Mouse (Mus musculus): ENCODE measurements around the gene Myh14. TPM values are rescaled to one million over a fixed set of nuclear protein-coding genes. Genes with fewer than 3 reads are reported as not detected.
A peak's percentile ranks its signal among the peaks of the same experiment; 100 is the strongest.

Gene Myh14
- polyA plus RNA-seq, 1 experiment from 2014 or later, result 1.7 TPM

DNA sequence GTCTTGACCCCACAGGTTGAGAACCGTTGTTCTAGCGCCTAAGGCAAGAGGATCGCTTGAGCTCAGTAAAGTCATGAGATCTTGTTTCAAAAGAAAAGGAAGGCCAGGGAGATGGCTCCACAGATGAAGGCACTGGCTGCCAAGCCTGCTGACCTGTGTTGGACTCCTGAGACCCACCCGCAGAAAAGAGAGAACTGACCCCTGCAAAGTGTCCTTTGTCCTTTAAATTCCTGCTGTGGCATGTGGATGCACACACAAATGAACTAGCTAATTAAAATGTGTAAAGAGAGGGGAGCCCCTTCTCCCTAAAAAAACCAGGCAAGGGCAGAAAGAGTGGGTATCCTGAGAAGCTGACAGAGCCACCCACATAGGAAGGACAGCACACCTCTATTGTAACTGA, 98.8 kb downstream of the Myh14 start:
- Histone ChIP-seq H3K4me3 (ENCODE audit: low read depth, low read length) (no peak overlapping the region), H3K36me3 (ENCODE audit: control insufficient read depth, insufficient read depth, low read length) (no peaks in the 10 kb centered on the region), H3K9me3 (ENCODE audit: control insufficient read depth, low read length) (no peaks in the 10 kb centered on the region), H3K4me2 (ENCODE audit: low read depth, low read length, severe bottlenecking) (no peak overlapping the region), H3K4me1 (replicated peaks; ENCODE audit: control insufficient read depth, insufficient read depth, low read length) (no peaks in the 10 kb centered on the region; the same call in 1 of the 2 replicates), H3K27ac (ENCODE audit: low read depth, low read length) (no peak overlapping the region), H3K27me3 (ENCODE audit: control insufficient read depth, insufficient read depth, low read length) (no peaks in the 10 kb centered on the region), H3K9ac (ENCODE audit: low read length) (no peak overlapping the region)
- ATAC-seq (replicated peaks; ENCODE audit: low FRiP score) (no peak), DNase-seq (ENCODE audit: low spot score) (no peak)
- WGBS, result 21% methylated on average over 4 of the region's 4 CpGs

DNA sequence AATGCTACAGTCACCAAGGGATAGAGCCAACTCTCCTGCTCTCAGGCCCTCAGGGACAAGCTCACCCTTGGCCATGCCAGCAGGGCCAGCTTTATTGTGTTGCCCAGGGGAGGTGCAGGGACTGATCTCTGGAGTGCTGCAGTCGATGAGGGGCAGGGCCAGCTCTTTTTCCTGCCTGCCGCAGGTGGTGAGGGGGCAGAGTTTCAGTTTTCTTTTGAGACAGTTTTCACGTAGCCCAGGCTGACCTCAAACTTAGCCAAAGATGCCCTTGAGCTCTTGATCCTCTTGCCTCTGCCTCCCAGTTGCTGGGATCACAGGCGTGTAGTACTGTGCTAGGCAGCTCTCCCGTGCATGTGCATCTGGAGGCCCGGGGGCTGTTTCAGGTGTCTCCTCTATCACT, 99.7 kb downstream of the Myh14 start:
- WGBS, result 82% methylated on average over 6 of the region's 6 CpGs
- Histone ChIP-seq H3K4me3 (ENCODE audit: low read depth, low read length) (no peak overlapping the region), H3K27ac (ENCODE audit: low read depth, low read length) (no peak overlapping the region), H3K36me3 (ENCODE audit: control insufficient read depth, insufficient read depth, low read length) (no peaks in the 10 kb centered on the region), H3K4me2 (ENCODE audit: low read depth, low read length, severe bottlenecking) (no peak overlapping the region), H3K27me3 (ENCODE audit: control insufficient read depth, insufficient read depth, low read length) (no peaks in the 10 kb centered on the region), H3K9me3 (ENCODE audit: control insufficient read depth, low read length) (no peaks in the 10 kb centered on the region), H3K9ac (ENCODE audit: low read length) (no peak overlapping the region; the same call in 1 of the 2 replicates), H3K4me1 (replicated peaks; ENCODE audit: control insufficient read depth, insufficient read depth, low read length) (no peaks in the 10 kb centered on the region; the same call in 1 of the 2 replicates)
- DNase-seq (ENCODE audit: low spot score) (no peak), ATAC-seq (replicated peaks; ENCODE audit: low FRiP score) (no peak)

DNA sequence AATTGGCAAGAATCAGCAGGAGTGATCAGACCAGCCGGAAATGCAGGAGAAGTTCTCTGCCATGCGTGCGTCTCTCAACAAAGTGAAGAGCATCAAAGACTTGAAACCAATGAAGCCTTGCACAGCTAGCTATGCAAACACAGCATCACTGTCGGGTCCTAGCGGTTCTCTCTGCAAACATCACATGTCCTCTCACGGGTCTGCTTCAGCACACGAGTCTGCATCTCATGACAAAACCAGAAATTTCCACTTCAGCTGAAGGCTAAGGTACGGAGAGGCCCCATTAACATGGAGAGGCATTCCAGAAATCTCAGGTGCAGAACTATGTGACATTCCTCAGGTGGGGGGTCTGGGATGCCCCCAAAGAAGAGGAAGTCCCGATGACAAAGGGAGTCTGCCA, 101.8 kb downstream of the Myh14 start:
- no peaks in the 10 kb centered on the region for H3K27me3 ChIP-seq (ENCODE audit: control insufficient read depth, insufficient read depth, low read length)
- H3K27ac ChIP-seq (ENCODE audit: low read depth, low read length), result no peak overlapping the region
- H3K9me3 ChIP-seq (ENCODE audit: control insufficient read depth, low read length), result no peaks in the 10 kb centered on the region
- H3K4me2 ChIP-seq (ENCODE audit: low read depth, low read length, severe bottlenecking), result no peak overlapping the region
- WGBS, result 84% methylated on average over 9 of the region's 9 CpGs
- ATAC-seq (replicated peaks; ENCODE audit: low FRiP score) (no peak), DNase-seq (ENCODE audit: low spot score) (no peak)
- no peak overlapping the region for H3K9ac ChIP-seq (ENCODE audit: low read length)
- H3K36me3 ChIP-seq (ENCODE audit: control insufficient read depth, insufficient read depth, low read length), result no peaks in the 10 kb centered on the region
- H3K4me1 ChIP-seq (replicated peaks; ENCODE audit: control insufficient read depth, insufficient read depth, low read length), result no peaks in the 10 kb centered on the region; the same call in 1 of the 2 replicates
- H3K4me3 ChIP-seq (ENCODE audit: low read depth, low read length), result no peak overlapping the region

DNA sequence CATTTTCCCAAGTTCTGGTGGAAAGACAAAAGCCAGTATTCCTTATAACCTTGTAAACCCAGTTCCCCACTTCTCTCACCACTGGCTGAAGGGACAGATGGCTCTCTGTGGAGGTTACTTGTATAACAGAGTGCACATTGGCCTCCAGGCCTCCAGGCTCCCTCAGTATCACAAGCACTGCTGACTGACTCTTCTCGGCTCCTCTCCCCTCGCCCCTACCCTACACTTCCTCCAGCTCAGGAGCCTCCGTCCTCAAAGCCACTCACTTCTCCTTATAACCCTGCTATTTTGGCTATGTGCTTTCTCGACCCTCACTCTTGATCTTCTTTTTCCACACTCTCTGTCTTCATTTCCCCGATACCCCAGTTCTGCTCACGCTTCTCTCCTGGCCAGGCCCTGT, 105.2 kb downstream of the Myh14 start:
- H3K9me3 ChIP-seq (ENCODE audit: control insufficient read depth, low read length), result no peaks in the 10 kb centered on the region
- no peaks in the 10 kb centered on the region for H3K27me3 ChIP-seq (ENCODE audit: control insufficient read depth, insufficient read depth, low read length)
- H3K27ac ChIP-seq (ENCODE audit: low read depth, low read length), result no peak overlapping the region
- no peak overlapping the region for H3K4me3 ChIP-seq (ENCODE audit: low read depth, low read length)
- H3K9ac ChIP-seq (ENCODE audit: low read length), result no peak overlapping the region
- H3K36me3 ChIP-seq (ENCODE audit: control insufficient read depth, insufficient read depth, low read length), result no peaks in the 10 kb centered on the region
- 0 out of 2 replicates have a peak, but pooled peaks cover 2% of the 10 kb centered on the region for H3K4me1 ChIP-seq (replicated peaks; ENCODE audit: control insufficient read depth, insufficient read depth, low read length)
- no peak for ATAC-seq (replicated peaks; ENCODE audit: low FRiP score)
- no peak for DNase-seq (ENCODE audit: low spot score)
- H3K4me2 ChIP-seq (ENCODE audit: low read depth, low read length, severe bottlenecking), result no peak overlapping the region
- WGBS, result 70% methylated on average over 6 of the region's 6 CpGs

- Histone ChIP-seq H3K27me3 (ENCODE audit: control insufficient read depth, insufficient read depth, low read length) (no peaks in the 10 kb centered on the region), H3K9ac (ENCODE audit: low read length) (no peak overlapping the region), H3K4me2 (ENCODE audit: low read depth, low read length, severe bottlenecking) (no peak overlapping the region), H3K9me3 (ENCODE audit: control insufficient read depth, low read length) (no peaks in the 10 kb centered on the region), H3K4me3 (ENCODE audit: low read depth, low read length) (no peak overlapping the region), H3K4me1 (replicated peaks; ENCODE audit: control insufficient read depth, insufficient read depth, low read length) (0 out of 2 replicates have a peak, but pooled peaks cover 2% of the 10 kb centered on the region), H3K27ac (ENCODE audit: low read depth, low read length) (no peak overlapping the region), H3K36me3 (ENCODE audit: control insufficient read depth, insufficient read depth, low read length) (no peaks in the 10 kb centered on the region)
- WGBS, result 86% methylated on average over 10 of the region's 10 CpGs
- ATAC-seq (replicated peaks; ENCODE audit: low FRiP score) (no peak), DNase-seq (ENCODE audit: low spot score) (no peak)
These were observed 106.2 kb downstream of the Myh14 start for GRCm38 (mm10) chr7:44564486-44564885.

- H3K27me3 ChIP-seq (ENCODE audit: control insufficient read depth, insufficient read depth, low read length), result no peaks in the 10 kb centered on the region
- 54% methylated on average over 8 of the region's 8 CpGs for WGBS
- H3K4me3 ChIP-seq (ENCODE audit: low read depth, low read length), result no peak overlapping the region
- no peak overlapping the region for H3K27ac ChIP-seq (ENCODE audit: low read depth, low read length)
- H3K9me3 ChIP-seq (ENCODE audit: control insufficient read depth, low read length), result no peaks in the 10 kb centered on the region
- no peak overlapping the region for H3K9ac ChIP-seq (ENCODE audit: low read length)
- no peaks in the 10 kb centered on the region for H3K36me3 ChIP-seq (ENCODE audit: control insufficient read depth, insufficient read depth, low read length)
- H3K4me1 ChIP-seq (replicated peaks; ENCODE audit: control insufficient read depth, insufficient read depth, low read length), result 0 out of 2 replicates have a peak, but pooled peaks cover 2% of the 10 kb centered on the region
- DNase-seq (ENCODE audit: low spot score), result no peak
- H3K4me2 ChIP-seq (ENCODE audit: low read depth, low read length, severe bottlenecking), result no peak overlapping the region
- ATAC-seq (replicated peaks; ENCODE audit: low FRiP score), result no peak
These were observed 107.4 kb downstream of the Myh14 start for GRCm38 (mm10) chr7:44563284-44563683.

GRCm38 (mm10) chr7:44560435-44561400, 109.9 kb downstream of the Myh14 start:
- Histone ChIP-seq H3K36me3 (ENCODE audit: control insufficient read depth, insufficient read depth, low read length) (no peaks in the 10 kb centered on the region), H3K27me3 (ENCODE audit: control insufficient read depth, insufficient read depth, low read length) (no peaks in the 10 kb centered on the region), H3K9me3 (ENCODE audit: control insufficient read depth, low read length) (no peaks in the 10 kb centered on the region), H3K4me1 (replicated peaks; ENCODE audit: control insufficient read depth, insufficient read depth, low read length) (0 out of 2 replicates have a peak, but pooled peaks cover 2% of the 10 kb centered on the region), H3K4me2 (ENCODE audit: low read depth, low read length, severe bottlenecking) (no peak overlapping the region), H3K4me3 (ENCODE audit: low read depth, low read length) (no peak overlapping the region), H3K9ac (ENCODE audit: low read length) (no peak overlapping the region), H3K27ac (ENCODE audit: low read depth, low read length) (no peak overlapping the region)
- peak; percentile 30; the same call in 1 of the 2 replicates for ATAC-seq (replicated peaks; ENCODE audit: low FRiP score)
- 54% methylated on average over 18 of the region's 18 CpGs for WGBS
- DNase-seq (ENCODE audit: low spot score), result peak; percentile 88

GRCm38 (mm10) chr7:44557629-44558028, 113.0 kb downstream of the Myh14 start:
- 78% methylated on average over 2 of the region's 2 CpGs for WGBS
- DNase-seq (ENCODE audit: low spot score), result no peak
- no peak overlapping the region for H3K9ac ChIP-seq (ENCODE audit: low read length)

More at GRCm38 (mm10) chr7:44557629-44558028, 113.0 kb downstream of the Myh14 start:
- Histone ChIP-seq H3K9me3 (ENCODE audit: control insufficient read depth, low read length) (no peaks in the 10 kb centered on the region), H3K4me3 (ENCODE audit: low read depth, low read length) (no peak overlapping the region), H3K4me2 (ENCODE audit: low read depth, low read length, severe bottlenecking) (no peak overlapping the region), H3K27me3 (ENCODE audit: control insufficient read depth, insufficient read depth, low read length) (no peaks in the 10 kb centered on the region), H3K4me1 (replicated peaks; ENCODE audit: control insufficient read depth, insufficient read depth, low read length) (0 out of 2 replicates have a peak, but pooled peaks cover 2% of the 10 kb centered on the region), H3K36me3 (ENCODE audit: control insufficient read depth, insufficient read depth, low read length) (no peaks in the 10 kb centered on the region), H3K27ac (ENCODE audit: low read depth, low read length) (no peak overlapping the region)
- ATAC-seq (replicated peaks; ENCODE audit: low FRiP score), result no peak
